Mouse (Mus musculus): ENCODE results near the gene Svop. TPM values are rescaled to one million over a fixed set of nuclear protein-coding genes. Genes with fewer than 3 reads are reported as not detected.

Svop gene
- total and polyA plus RNA-seq, 3 experiments: 0.05 TPM; not detected in 2

DNA sequence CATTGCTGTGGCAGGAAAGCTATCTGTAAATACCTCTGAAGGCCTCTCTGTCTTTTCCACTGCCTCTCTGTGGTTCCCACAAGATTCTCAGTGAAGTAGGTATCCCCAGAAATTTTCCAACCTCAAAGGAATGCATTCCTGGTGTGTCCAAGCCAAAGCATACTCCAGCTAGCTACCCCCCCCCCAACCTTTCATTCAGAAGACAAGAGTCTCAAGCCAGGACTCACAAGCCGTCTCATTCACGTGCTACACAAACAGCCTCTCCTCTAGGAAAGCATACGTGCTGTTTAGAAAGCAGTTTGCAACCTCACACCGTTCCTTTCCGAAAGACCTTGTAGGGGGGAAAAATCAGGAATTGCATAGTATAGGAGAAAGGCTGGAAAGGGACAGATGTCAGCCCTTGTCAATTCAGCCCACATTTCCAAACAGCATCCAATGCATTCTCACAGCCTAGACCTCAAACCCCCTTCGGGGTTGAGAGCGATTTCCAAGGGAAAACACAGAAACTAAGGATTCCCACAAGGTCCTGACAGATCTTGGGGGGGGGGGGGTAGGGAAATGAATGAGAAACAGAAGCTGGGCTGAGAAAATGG lies 853 bp downstream of the Svop start:
- Histone ChIP-seq H3K27me3 (ENCODE audit: insufficient read depth, low read length) (peaks cover 24% of the 10 kb centered on the region), H3K4me1 (ENCODE audit: insufficient read depth, low read depth, low read length) (peaks cover 4% of the 10 kb centered on the region; the same call in 1 of the 2 replicates), H3K36me3 (replicated peaks) (no peaks in the 10 kb centered on the region), H3K4me3 (ENCODE audit: low read depth, low read length) (no peak overlapping the region), H3K9me3 (replicated peaks) (no peaks in the 10 kb centered on the region)
- TF ChIP-seq GATA1 (IDR thresholded peaks at IDR 0.05; ENCODE audit: borderline replicate concordance, low read length) (no peak), GATA2 (IDR thresholded peaks at IDR 0.05; ENCODE audit: borderline replicate concordance, low read depth, low read length) (no peak), POLR2AphosphoS5 (IDR thresholded peaks at IDR 0.05; ENCODE audit: insufficient replicate concordance, low read depth, low read length) (no peak), CTCF (IDR thresholded peaks at IDR 0.05; ENCODE audit: low read depth, low read length) (no peak), TAL1 (conservative IDR thresholded peaks at IDR 0.05; ENCODE audit: low read depth, low read length) (no peak)
- ATAC-seq (ENCODE audit: extremely low read depth, insufficient number of reproducible peaks, low FRiP score, poor library complexity, severe bottlenecking): no peak
- no peak for DNase-seq (ENCODE audit: low spot score)

DNA sequence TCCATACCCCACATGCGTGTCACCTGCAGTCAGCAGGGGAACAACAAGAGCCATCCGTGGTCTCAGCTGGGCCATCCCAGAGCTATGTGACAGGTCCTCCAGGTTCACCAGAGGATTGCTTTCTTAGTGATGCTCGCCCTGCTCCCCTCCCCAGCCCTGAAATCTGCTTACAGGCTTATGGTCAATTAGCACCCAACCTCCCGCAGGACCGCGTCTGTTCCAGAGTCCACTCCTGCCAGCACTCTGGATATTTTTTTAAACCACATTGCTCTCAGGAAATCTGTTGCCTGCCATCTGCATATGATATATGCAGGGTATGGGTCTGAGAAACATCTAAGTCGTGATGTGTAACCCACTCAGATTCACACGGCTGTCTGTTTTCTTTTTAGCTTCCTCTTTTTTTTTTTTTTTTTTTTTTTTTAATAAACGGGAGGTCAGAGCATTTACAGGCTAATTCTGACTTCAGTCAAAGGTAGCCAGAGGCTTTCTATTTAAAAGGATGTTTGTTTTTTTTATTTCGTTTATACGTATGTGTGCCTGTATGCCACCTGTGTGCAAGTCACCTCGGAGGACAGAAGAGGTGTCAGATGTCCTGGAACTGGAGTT lies 3.4 kb downstream of the Svop start:
- no peak overlapping the region for H3K4me3 ChIP-seq (ENCODE audit: low read depth, low read length)
- no peaks in the 10 kb centered on the region for H3K36me3 ChIP-seq (replicated peaks)
- H3K4me1 ChIP-seq (ENCODE audit: insufficient read depth, low read depth, low read length): peaks cover 4% of the 10 kb centered on the region; the same call in 1 of the 2 replicates
- ATAC-seq (ENCODE audit: extremely low read depth, insufficient number of reproducible peaks, low FRiP score, poor library complexity, severe bottlenecking): no peak
- peaks cover 16% of the 10 kb centered on the region for H3K27me3 ChIP-seq (ENCODE audit: insufficient read depth, low read length)
- TF ChIP-seq TAL1 (conservative IDR thresholded peaks at IDR 0.05; ENCODE audit: low read depth, low read length) (no peak), GATA2 (IDR thresholded peaks at IDR 0.05; ENCODE audit: borderline replicate concordance, low read depth, low read length) (no peak), GATA1 (IDR thresholded peaks at IDR 0.05; ENCODE audit: borderline replicate concordance, low read length) (no peak), CTCF (IDR thresholded peaks at IDR 0.05; ENCODE audit: low read depth, low read length) (no peak), POLR2AphosphoS5 (IDR thresholded peaks at IDR 0.05; ENCODE audit: insufficient replicate concordance, low read depth, low read length) (no peak)
- no peaks in the 10 kb centered on the region for H3K9me3 ChIP-seq (replicated peaks)
- DNase-seq (ENCODE audit: low spot score): no peak

DNA sequence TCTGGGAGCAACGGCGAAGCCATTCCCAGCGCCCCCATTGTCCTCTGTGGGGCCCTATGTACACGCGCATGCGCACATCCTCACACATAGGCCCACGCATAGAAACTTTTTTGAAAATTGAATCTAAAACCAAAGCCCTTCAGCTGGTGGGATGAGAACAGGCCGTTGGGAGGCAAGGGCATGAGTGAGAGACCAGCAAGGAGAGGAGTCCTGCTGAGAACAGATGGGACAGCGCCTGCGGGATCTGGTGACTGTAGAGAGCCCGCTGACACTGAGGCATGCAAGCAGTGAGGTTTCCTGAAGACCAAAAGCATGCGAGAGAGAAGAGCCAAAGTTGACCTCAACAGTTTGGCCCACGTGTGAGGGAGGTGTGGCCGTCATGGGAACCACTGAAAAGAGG lies 5.9 kb downstream of the Svop start:
- no peak for ATAC-seq (ENCODE audit: extremely low read depth, insufficient number of reproducible peaks, low FRiP score, poor library complexity, severe bottlenecking)

DNA sequence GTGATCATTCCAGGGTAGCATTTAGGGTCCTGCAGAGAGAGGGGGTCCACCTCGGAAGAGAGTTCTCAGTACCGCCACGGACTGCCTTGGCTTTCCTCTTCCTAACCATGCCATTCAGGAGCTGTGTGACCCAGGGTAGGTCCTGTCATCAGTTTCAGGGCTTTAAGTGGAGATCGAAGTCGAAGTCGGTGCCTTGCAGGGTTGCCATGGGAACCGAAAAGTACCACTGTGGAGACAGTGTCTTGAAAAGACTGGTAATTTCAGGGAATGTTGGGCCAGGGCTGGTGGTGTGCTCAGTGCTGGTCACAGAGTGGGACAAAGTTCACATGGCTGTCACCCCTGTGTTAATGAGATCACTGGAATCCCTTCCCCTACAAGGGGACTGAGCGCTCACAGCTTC lies 14.4 kb downstream of the Svop start:
- H3K36me3 ChIP-seq (replicated peaks): no peaks in the 10 kb centered on the region
- DNase-seq (ENCODE audit: low spot score) (no peak), ATAC-seq (ENCODE audit: extremely low read depth, insufficient number of reproducible peaks, low FRiP score, poor library complexity, severe bottlenecking) (no peak)
- TF ChIP-seq POLR2AphosphoS5 (IDR thresholded peaks at IDR 0.05; ENCODE audit: insufficient replicate concordance, low read depth, low read length) (no peak), GATA1 (IDR thresholded peaks at IDR 0.05; ENCODE audit: borderline replicate concordance, low read length) (no peak), CTCF (IDR thresholded peaks at IDR 0.05; ENCODE audit: low read depth, low read length) (no peak), TAL1 (conservative IDR thresholded peaks at IDR 0.05; ENCODE audit: low read depth, low read length) (no peak)
- H3K27me3 ChIP-seq (ENCODE audit: insufficient read depth, low read length): peaks cover 5% of the 10 kb centered on the region; the same call in 1 of the 2 replicates
- no peak overlapping the region for H3K4me3 ChIP-seq (ENCODE audit: low read depth, low read length)
- no peaks in the 10 kb centered on the region for H3K9me3 ChIP-seq (replicated peaks)
- no peaks in the 10 kb centered on the region for H3K4me1 ChIP-seq (ENCODE audit: insufficient read depth, low read depth, low read length)

More for the DNA sequence above, 5.9 kb downstream of the Svop start:
- peaks cover 9% of the 10 kb centered on the region; the same call in 1 of the 2 replicates for H3K27me3 ChIP-seq (ENCODE audit: insufficient read depth, low read length)
- H3K36me3 ChIP-seq (replicated peaks): no peaks in the 10 kb centered on the region
- no peaks in the 10 kb centered on the region for H3K4me1 ChIP-seq (ENCODE audit: insufficient read depth, low read depth, low read length)
- no peak for DNase-seq (ENCODE audit: low spot score)
- no peaks in the 10 kb centered on the region for H3K9me3 ChIP-seq (replicated peaks)
- H3K4me3 ChIP-seq (ENCODE audit: low read depth, low read length): no peak overlapping the region
- no peak for TF ChIP-seq POLR2AphosphoS5 (IDR thresholded peaks at IDR 0.05; ENCODE audit: insufficient replicate concordance, low read depth, low read length)
- TF ChIP-seq TAL1 (conservative IDR thresholded peaks at IDR 0.05; ENCODE audit: low read depth, low read length): no peak
- no peak for TF ChIP-seq GATA2 (IDR thresholded peaks at IDR 0.05; ENCODE audit: borderline replicate concordance, low read depth, low read length)
- no peak for TF ChIP-seq GATA1 (IDR thresholded peaks at IDR 0.05; ENCODE audit: borderline replicate concordance, low read length)
- TF ChIP-seq CTCF (IDR thresholded peaks at IDR 0.05; ENCODE audit: low read depth, low read length): no peak

DNA sequence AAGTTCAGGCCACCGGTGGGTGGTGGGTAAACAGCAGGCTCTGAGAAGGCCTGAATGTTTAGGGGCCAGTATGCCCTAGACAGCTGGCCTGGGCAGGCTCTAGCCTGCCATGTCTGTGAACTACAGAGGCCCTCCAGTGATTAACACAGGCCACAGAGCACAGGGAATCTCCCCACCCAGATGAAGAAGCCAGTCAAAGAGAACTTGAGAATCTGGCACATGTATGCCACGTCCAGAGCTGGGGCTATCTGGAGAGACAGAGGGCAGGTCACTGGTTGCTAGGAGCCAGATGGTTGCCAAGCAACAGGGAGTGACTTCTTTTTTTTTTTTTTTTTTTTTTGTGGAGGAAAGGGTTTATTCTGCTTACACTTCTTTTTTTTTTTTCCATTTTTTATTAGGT lies 19.1 kb downstream of the Svop start:
- TF ChIP-seq GATA1 (IDR thresholded peaks at IDR 0.05; ENCODE audit: borderline replicate concordance, low read length): no peak
- no peak for TF ChIP-seq GATA2 (IDR thresholded peaks at IDR 0.05; ENCODE audit: borderline replicate concordance, low read depth, low read length)
- TF ChIP-seq TAL1 (conservative IDR thresholded peaks at IDR 0.05; ENCODE audit: low read depth, low read length): no peak
- TF ChIP-seq CTCF (IDR thresholded peaks at IDR 0.05; ENCODE audit: low read depth, low read length): no peak
- TF ChIP-seq POLR2AphosphoS5 (IDR thresholded peaks at IDR 0.05; ENCODE audit: insufficient replicate concordance, low read depth, low read length): no peak
- Histone ChIP-seq H3K9me3 (replicated peaks) (no peaks in the 10 kb centered on the region), H3K36me3 (replicated peaks) (no peaks in the 10 kb centered on the region)

DNA sequence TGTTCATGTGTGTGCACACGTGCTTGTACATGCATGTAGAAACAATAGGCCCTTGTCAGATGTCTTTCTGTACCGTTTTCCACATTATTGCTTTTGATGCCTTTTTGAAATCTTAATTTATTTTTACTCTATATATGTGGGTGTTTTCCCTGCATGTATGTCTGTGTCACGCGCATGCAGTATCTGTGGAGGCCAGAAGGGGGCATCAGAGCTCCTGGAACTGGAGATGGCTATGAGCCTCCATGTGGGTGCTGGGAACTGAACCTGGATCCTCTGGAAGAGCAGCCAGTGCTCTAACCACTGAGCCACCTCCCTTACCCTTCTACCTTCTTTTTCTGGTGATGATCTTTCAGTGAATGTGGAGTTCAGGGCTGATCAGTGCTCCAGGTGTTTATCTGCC lies 20.5 kb downstream of the Svop start:
- Histone ChIP-seq H3K27me3 (ENCODE audit: insufficient read depth, low read length) (peaks cover 3% of the 10 kb centered on the region; the same call in 1 of the 2 replicates), H3K4me1 (ENCODE audit: insufficient read depth, low read depth, low read length) (no peaks in the 10 kb centered on the region), H3K4me3 (ENCODE audit: low read depth, low read length) (no peak overlapping the region), H3K9me3 (replicated peaks) (no peaks in the 10 kb centered on the region), H3K36me3 (replicated peaks) (no peaks in the 10 kb centered on the region)
- TF ChIP-seq POLR2AphosphoS5 (IDR thresholded peaks at IDR 0.05; ENCODE audit: insufficient replicate concordance, low read depth, low read length) (no peak), GATA2 (IDR thresholded peaks at IDR 0.05; ENCODE audit: borderline replicate concordance, low read depth, low read length) (no peak), CTCF (IDR thresholded peaks at IDR 0.05; ENCODE audit: low read depth, low read length) (no peak), GATA1 (IDR thresholded peaks at IDR 0.05; ENCODE audit: borderline replicate concordance, low read length) (no peak), TAL1 (conservative IDR thresholded peaks at IDR 0.05; ENCODE audit: low read depth, low read length) (no peak)
- ATAC-seq (ENCODE audit: extremely low read depth, insufficient number of reproducible peaks, low FRiP score, poor library complexity, severe bottlenecking) (no peak), DNase-seq (ENCODE audit: low spot score) (no peak)

More for the DNA sequence above, 19.1 kb downstream of the Svop start:
- DNase-seq (ENCODE audit: low spot score): no peak
- Histone ChIP-seq H3K4me1 (ENCODE audit: insufficient read depth, low read depth, low read length) (no peaks in the 10 kb centered on the region), H3K4me3 (ENCODE audit: low read depth, low read length) (no peak overlapping the region), H3K27me3 (ENCODE audit: insufficient read depth, low read length) (peaks cover 5% of the 10 kb centered on the region; the same call in 1 of the 2 replicates)
- ATAC-seq (ENCODE audit: extremely low read depth, insufficient number of reproducible peaks, low FRiP score, poor library complexity, severe bottlenecking): no peak
